Mouse (Mus musculus): ENCODE data around the gene Agr3. TPM values are rescaled to one million over a fixed set of nuclear protein-coding genes. Genes with fewer than 3 reads are reported as not detected.

Gene Agr3
- 0.73 and 0.74 TPM in 2 replicates for polyA plus RNA-seq (2015; fragmentation: Nextera tagmentation; extraction: Ambion mirVana)

GRCm38 (mm10) chr12:35925402-35925801, at the start of gene Agr3:
Gene Agr3, plus strand, starts transcription at chr12:35925620.
- no peak for ATAC-seq (ENCODE audit: borderline replicate concordance, extremely low read depth, low FRiP score, low TSS enrichment)
- WGBS: 85% methylated on average over 9 of the region's 9 CpGs

DNA sequence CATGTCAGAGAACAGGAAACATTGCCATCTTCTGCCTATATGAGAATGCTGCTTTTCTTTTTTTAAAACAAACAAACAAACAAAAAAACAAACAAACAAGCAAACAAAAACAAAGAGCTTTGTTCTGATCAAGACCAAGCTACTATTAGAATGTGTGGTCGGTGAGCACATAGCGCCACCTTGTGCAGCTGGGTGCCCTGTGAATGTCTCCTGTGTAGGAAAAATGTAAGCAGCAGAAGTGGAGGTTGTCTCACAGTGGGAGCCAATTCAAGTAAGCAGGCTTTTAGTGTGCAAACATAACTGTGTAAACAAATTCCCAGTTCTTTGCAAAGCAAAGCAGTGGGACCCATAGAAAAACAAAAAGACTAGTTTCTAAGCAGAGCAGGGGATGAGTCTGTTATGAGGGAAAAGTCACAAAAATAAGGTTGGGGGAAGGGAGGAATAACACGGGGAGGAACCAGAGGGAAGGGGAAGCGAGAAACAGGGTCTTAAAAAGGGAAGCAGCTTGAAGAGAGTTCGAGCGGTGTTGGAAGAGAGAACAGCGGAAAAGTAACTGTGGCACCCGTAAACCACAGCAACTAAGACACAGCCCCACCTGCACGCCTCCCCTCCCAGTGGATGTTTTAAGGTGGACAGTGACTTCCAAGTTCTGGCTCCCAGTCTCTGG, 40.4 kb upstream of the Agr3 start:
- H3K4me3 ChIP-seq: no peak overlapping the region
- H3K4me2 ChIP-seq: peak overlapping the region; percentile 30; the same call in 1 of the 2 replicates
- H3K27ac ChIP-seq: no peak overlapping the region
- H3K4me1 ChIP-seq: no peaks in the 10 kb centered on the region
- H3K36me3 ChIP-seq: no peaks in the 10 kb centered on the region
- no peak; the same call in 1 of the 2 replicates for ATAC-seq (ENCODE audit: borderline replicate concordance, extremely low read depth, low FRiP score, low TSS enrichment)
- H3K9me3 ChIP-seq: no peaks in the 10 kb centered on the region
- H3K27me3 ChIP-seq: no peaks in the 10 kb centered on the region
- 43% methylated on average over 9 of the region's 9 CpGs for WGBS
- H3K9ac ChIP-seq: no peak overlapping the region

More at GRCm38 (mm10) chr12:35925402-35925801, at the start of gene Agr3:
- Histone ChIP-seq H3K9ac (no peak within 1 kb of the TSS), H3K9me3 (no peaks in the 10 kb centered on the region), H3K36me3 (no peaks in the 10 kb centered on the region), H3K4me1 (no peaks in the 10 kb centered on the region), H3K27me3 (no peaks in the 10 kb centered on the region), H3K4me2 (no peak within 1 kb of the TSS), H3K4me3 (no peak within 1 kb of the TSS), H3K27ac (no peak within 1 kb of the TSS)

GRCm38 (mm10) chr12:35889383-35889782, 36.0 kb upstream of the Agr3 start:
- no peak for ATAC-seq (ENCODE audit: borderline replicate concordance, extremely low read depth, low FRiP score, low TSS enrichment)
- H3K9ac ChIP-seq: no peak overlapping the region

DNA sequence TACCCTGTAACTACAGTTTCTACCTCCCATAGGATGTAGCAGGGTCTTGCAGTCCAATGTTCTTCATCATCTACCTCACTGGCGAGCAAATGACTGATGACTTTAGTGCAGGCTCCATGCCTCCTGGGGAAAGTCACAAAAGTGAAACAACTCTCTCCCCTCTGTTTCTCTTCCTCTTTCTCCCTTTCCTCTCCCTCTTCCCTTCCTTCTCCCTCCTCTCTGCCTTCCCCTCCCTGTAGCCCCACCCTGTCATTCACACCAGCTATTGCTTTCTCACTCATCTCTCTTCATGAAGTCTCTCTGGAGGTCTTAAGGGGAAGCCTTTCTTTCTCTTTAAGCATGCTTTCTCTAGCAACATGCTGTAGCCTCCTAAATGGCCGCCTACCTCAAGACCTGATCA, 34.7 kb upstream of the Agr3 start:
- Histone ChIP-seq H3K9me3 (no peaks in the 10 kb centered on the region), H3K4me1 (no peaks in the 10 kb centered on the region), H3K4me2 (no peak overlapping the region), H3K4me3 (no peak overlapping the region), H3K27ac (no peak overlapping the region), H3K27me3 (no peaks in the 10 kb centered on the region), H3K9ac (no peak overlapping the region), H3K36me3 (no peaks in the 10 kb centered on the region)
- WGBS: 81% methylated on average over 2 of the region's 2 CpGs
- no peak for ATAC-seq (ENCODE audit: borderline replicate concordance, extremely low read depth, low FRiP score, low TSS enrichment)

More at GRCm38 (mm10) chr12:35889383-35889782, 36.0 kb upstream of the Agr3 start:
- Histone ChIP-seq H3K36me3 (no peaks in the 10 kb centered on the region), H3K27me3 (no peaks in the 10 kb centered on the region), H3K4me2 (no peak overlapping the region), H3K27ac (no peak overlapping the region), H3K4me1 (no peaks in the 10 kb centered on the region), H3K4me3 (no peak overlapping the region), H3K9me3 (no peaks in the 10 kb centered on the region)
- 54% methylated on average over 2 of the region's 2 CpGs for WGBS

GRCm38 (mm10) chr12:35894304-35894900, 31.0 kb upstream of the Agr3 start:
- ATAC-seq (ENCODE audit: borderline replicate concordance, extremely low read depth, low FRiP score, low TSS enrichment): no peak
- Histone ChIP-seq H3K4me1 (no peaks in the 10 kb centered on the region), H3K36me3 (no peaks in the 10 kb centered on the region), H3K4me3 (no peak overlapping the region), H3K27me3 (no peaks in the 10 kb centered on the region), H3K9ac (no peak overlapping the region), H3K4me2 (no peak overlapping the region), H3K9me3 (no peaks in the 10 kb centered on the region), H3K27ac (no peak overlapping the region)
- WGBS: 37% methylated on average over 6 of the region's 6 CpGs

DNA sequence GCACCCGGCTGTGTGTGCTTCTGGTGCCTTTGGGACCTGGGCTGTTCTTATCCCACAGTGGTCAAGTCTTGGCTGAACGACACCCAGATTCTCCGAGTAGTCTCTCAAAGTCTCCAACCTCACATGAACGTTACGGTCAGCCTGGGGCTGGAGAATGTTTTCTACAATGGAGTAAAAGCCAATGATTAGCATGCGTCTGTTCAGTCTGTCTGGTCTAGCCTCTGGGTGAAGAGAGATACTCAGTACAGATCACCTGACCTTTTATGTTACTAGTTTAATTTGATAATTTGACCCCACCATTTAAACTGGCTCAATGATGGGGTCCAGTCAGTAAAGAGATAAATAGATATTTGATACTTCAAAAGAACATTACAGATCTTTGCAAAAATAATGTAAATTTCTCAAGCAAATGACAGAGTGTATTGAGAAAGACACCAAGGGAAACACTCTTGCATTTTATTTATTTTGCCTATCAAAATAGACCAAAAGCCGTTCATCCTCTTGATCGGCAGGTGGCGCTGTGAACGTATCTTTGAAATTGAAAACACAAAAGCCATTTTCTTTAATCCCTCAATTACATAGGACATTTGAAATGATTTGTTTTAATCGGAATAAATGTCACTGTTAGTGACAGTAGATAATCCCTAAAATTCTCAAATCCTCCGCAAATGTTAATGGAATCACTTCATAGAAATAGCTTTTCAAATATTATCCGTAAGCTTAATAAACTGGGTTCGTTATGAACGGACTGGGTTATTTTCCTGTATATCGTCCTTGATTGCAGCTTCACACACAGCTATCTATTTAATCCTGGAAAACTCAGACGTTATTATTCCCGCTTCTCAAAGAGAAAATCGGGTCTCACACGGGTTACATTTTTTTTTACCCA, 29.3 kb upstream of the Agr3 start:
- Histone ChIP-seq H3K4me1 (no peaks in the 10 kb centered on the region), H3K9ac (peak overlapping the region; percentile 28; the same call in 1 of the 2 replicates), H3K27ac (no peak overlapping the region), H3K27me3 (no peaks in the 10 kb centered on the region), H3K4me3 (peak overlapping the region; percentile 26), H3K4me2 (peak overlapping the region; percentile 52), H3K9me3 (no peaks in the 10 kb centered on the region), H3K36me3 (no peaks in the 10 kb centered on the region)
- ATAC-seq (ENCODE audit: borderline replicate concordance, extremely low read depth, low FRiP score, low TSS enrichment): no peak
- 28% methylated on average over 20 of the region's 20 CpGs for WGBS

- 45% methylated on average over 4 of the region's 4 CpGs for WGBS
- Histone ChIP-seq H3K27ac (no peak overlapping the region), H3K4me3 (peak overlapping the region; percentile 26), H3K9ac (peak overlapping the region; percentile 28; the same call in 1 of the 2 replicates), H3K36me3 (no peaks in the 10 kb centered on the region), H3K9me3 (no peaks in the 10 kb centered on the region), H3K4me1 (no peaks in the 10 kb centered on the region), H3K4me2 (peak overlapping the region; percentile 52), H3K27me3 (no peaks in the 10 kb centered on the region)
- ATAC-seq (ENCODE audit: borderline replicate concordance, extremely low read depth, low FRiP score, low TSS enrichment): no peak
Measured at GRCm38 (mm10) chr12:35896764-35897282, 28.6 kb upstream of the Agr3 start.

GRCm38 (mm10) chr12:35910632-35911031, 14.8 kb upstream of the Agr3 start:
- WGBS: 67% methylated on average over 1 of the region's 1 CpGs
- no peak for ATAC-seq (ENCODE audit: borderline replicate concordance, extremely low read depth, low FRiP score, low TSS enrichment)
- Histone ChIP-seq H3K4me3 (no peak overlapping the region), H3K4me2 (no peak overlapping the region), H3K9me3 (no peaks in the 10 kb centered on the region), H3K9ac (no peak overlapping the region), H3K27ac (no peak overlapping the region), H3K36me3 (no peaks in the 10 kb centered on the region), H3K27me3 (no peaks in the 10 kb centered on the region), H3K4me1 (no peaks in the 10 kb centered on the region)

- H3K27me3 ChIP-seq: no peaks in the 10 kb centered on the region
- no peaks in the 10 kb centered on the region for H3K36me3 ChIP-seq
- no peaks in the 10 kb centered on the region for H3K9me3 ChIP-seq
- no peaks in the 10 kb centered on the region for H3K4me1 ChIP-seq
- no peak overlapping the region for H3K27ac ChIP-seq
- no peak overlapping the region for H3K4me3 ChIP-seq
- H3K9ac ChIP-seq: no peak overlapping the region
- ATAC-seq (ENCODE audit: borderline replicate concordance, extremely low read depth, low FRiP score, low TSS enrichment): no peak
- no peak overlapping the region for H3K4me2 ChIP-seq
Measured at GRCm38 (mm10) chr12:35915813-35916212, 9.6 kb upstream of the Agr3 start.

GRCm38 (mm10) chr12:35916467-35916866, 9.0 kb upstream of the Agr3 start:
- Histone ChIP-seq H3K9ac (no peak overlapping the region), H3K4me1 (no peaks in the 10 kb centered on the region), H3K27ac (no peak overlapping the region), H3K4me3 (no peak overlapping the region), H3K36me3 (no peaks in the 10 kb centered on the region), H3K27me3 (no peaks in the 10 kb centered on the region), H3K4me2 (no peak overlapping the region), H3K9me3 (no peaks in the 10 kb centered on the region)
- 53% methylated on average over 1 of the region's 1 CpGs for WGBS
- no peak for ATAC-seq (ENCODE audit: borderline replicate concordance, extremely low read depth, low FRiP score, low TSS enrichment)

DNA sequence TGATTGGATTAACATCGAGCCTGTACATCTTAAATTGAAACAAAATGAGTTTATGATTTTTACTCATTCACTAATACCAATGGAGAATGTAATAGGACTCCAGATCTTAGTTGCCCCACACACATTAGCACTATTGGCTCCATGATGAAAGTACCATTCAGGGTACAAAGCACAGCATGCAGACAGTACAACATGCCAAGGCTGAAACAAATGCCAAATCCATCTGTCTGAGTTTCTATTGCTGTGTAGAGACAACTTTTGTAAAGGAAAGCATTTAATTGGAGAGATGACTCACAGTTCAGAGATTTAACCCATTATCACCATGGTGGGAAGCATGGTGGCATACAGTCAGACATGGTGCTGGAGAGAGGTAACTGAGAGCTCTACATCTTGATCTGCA, 7.4 kb upstream of the Agr3 start:
- Histone ChIP-seq H3K4me3 (no peak overlapping the region), H3K27ac (no peak overlapping the region), H3K4me2 (no peak overlapping the region), H3K36me3 (no peaks in the 10 kb centered on the region), H3K27me3 (no peaks in the 10 kb centered on the region), H3K4me1 (no peaks in the 10 kb centered on the region), H3K9ac (no peak overlapping the region), H3K9me3 (no peaks in the 10 kb centered on the region)
- no peak for ATAC-seq (ENCODE audit: borderline replicate concordance, extremely low read depth, low FRiP score, low TSS enrichment)
- WGBS: 71% methylated on average over 1 of the region's 1 CpGs

Data from lung, embryonic 15.5 days (tissue).